Mouse (Mus musculus): ENCODE data around the gene Vnn1. TPM values are rescaled to one million over a fixed set of nuclear protein-coding genes. Genes with fewer than 3 reads are reported as not detected.

Gene Vnn1
- polyA plus RNA-seq (2016; fragmentation: Nextera tagmentation; extraction: Ambion mirVana) = 0.42 and 0.44 TPM in 2 replicates

DNA sequence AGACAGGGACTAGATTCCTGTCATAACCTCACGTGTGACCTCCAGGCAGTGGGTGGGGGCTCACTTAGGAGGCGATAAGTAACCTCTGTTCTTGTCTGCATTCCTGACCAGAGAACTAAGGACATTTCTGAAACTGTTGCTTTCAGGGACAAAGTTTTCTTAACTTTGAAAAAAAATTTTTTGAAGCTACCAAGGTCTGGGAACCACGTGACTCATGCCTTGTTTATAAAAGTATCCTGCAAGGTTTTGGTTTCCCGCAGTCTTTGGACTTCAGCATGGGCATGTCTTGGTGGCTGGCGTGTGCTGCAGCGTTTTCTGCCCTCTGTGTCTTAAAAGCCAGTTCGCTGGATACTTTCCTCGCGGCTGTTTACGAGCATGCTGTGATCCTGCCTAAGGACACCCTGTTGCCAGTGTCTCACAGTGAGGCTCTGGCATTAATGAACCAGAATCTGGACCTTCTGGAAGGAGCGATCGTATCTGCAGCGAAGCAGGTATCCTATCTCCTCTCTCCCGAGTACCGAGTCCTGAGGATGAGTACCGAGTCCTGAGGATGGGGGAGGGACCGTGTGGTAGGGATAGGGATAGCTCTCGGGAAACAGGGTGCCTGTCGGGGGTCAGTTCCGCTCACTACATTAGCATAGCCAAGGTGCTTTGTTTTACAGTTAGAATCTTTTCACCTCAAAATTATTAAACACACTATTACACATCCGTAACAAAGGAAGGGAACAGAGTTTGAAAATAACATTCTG is at the start of gene Vnn1:
Gene Vnn1, plus strand, starts transcription at position 88 of the 749 bp plus-strand sequence.
- H3K9me3 ChIP-seq = no peaks in the 10 kb centered on the region
- WGBS = 42% methylated on average over 21 of the region's 21 CpGs
- no peaks in the 10 kb centered on the region for H3K36me3 ChIP-seq
- H3K4me3 ChIP-seq = no peak within 1 kb of the TSS
- H3K4me2 ChIP-seq (replicated peaks) = peak within 1 kb of the TSS; percentile 41
- H3K9ac ChIP-seq = no peak within 1 kb of the TSS
- no peaks in the 10 kb centered on the region for H3K27me3 ChIP-seq (replicated peaks)
- H3K27ac ChIP-seq = no peak within 1 kb of the TSS
- H3K4me1 ChIP-seq = no peaks in the 10 kb centered on the region
- ATAC-seq (ENCODE audit: low FRiP score, low read depth) = no peak

DNA sequence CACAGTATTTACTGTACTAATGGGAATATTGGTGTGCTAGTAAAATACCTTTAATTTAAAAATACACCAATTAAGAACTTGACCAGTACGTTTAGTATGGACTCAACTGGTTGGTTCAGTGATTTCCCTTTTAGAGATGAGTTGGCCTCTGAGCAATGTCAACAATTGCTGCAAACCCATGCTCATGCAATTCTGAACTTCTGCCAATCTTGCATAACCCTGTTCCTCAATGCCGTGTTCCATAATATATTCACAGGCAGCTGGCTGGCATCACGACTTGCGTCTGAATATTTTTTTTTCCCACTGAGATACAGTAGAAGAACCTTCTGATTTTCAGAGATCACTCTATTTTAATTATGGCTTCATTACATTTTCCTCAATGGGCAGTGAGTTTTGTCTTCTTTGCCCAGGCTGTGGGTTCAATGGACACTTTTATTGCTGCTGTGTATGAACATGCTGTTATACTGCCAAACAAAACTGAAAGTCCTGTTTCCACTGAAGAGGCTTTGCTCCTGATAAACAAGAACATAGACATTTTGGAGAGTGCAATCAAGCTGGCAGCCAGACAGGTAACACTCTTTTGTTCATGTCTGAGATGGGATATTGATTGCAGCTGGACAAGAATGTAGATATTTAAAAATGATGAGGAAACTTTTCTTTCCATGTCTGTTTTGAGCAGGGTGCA is 43.1 kb upstream of the Vnn1 start, which contains the start of gene Vnn3:
Gene Vnn3, plus strand, starts transcription at position 235 of the 685 bp plus-strand sequence.
- no peaks in the 10 kb centered on the region for H3K9me3 ChIP-seq
- no peaks in the 10 kb centered on the region for H3K36me3 ChIP-seq
- H3K27me3 ChIP-seq (replicated peaks) = no peaks in the 10 kb centered on the region
- no peak within 1 kb of the TSS for H3K9ac ChIP-seq
- H3K4me1 ChIP-seq = no peaks in the 10 kb centered on the region
- no peak within 1 kb of the TSS for H3K4me3 ChIP-seq
- WGBS = 90% methylated on average over 4 of the region's 4 CpGs
- ATAC-seq (ENCODE audit: low FRiP score, low read depth) = no peak
- no peak within 1 kb of the TSS for H3K27ac ChIP-seq
- no peak within 1 kb of the TSS for H3K4me2 ChIP-seq (replicated peaks)

DNA sequence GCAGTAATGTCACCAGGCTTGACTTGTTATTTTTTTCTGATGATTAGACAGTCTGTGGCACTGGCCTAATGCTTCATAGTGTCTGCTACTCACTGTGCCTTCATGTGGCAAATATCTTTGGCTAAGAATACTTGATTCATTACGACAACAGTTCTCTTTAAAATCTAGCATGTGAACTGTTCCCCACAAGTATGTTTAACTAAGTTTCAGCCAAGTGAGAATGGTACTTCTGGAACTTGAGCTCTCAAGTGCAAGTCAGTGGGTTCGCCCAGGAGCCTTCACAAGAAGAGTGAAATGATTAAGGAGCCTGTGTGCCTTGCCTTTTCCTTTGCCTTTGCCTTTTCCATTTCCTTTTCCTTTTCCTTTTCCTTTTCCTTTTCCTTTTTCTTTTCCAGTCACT is 42.4 kb upstream of the Vnn1 start:
- H3K27me3 ChIP-seq (replicated peaks) = no peaks in the 10 kb centered on the region
- no peak for ATAC-seq (ENCODE audit: low FRiP score, low read depth)
- no peak overlapping the region for H3K4me2 ChIP-seq (replicated peaks)
- no peak overlapping the region for H3K4me3 ChIP-seq
- no peaks in the 10 kb centered on the region for H3K4me1 ChIP-seq
- no peak overlapping the region for H3K9ac ChIP-seq
- 88% methylated on average over 2 of the region's 2 CpGs for WGBS
- H3K9me3 ChIP-seq = no peaks in the 10 kb centered on the region
- H3K27ac ChIP-seq = no peak overlapping the region
- no peaks in the 10 kb centered on the region for H3K36me3 ChIP-seq

DNA sequence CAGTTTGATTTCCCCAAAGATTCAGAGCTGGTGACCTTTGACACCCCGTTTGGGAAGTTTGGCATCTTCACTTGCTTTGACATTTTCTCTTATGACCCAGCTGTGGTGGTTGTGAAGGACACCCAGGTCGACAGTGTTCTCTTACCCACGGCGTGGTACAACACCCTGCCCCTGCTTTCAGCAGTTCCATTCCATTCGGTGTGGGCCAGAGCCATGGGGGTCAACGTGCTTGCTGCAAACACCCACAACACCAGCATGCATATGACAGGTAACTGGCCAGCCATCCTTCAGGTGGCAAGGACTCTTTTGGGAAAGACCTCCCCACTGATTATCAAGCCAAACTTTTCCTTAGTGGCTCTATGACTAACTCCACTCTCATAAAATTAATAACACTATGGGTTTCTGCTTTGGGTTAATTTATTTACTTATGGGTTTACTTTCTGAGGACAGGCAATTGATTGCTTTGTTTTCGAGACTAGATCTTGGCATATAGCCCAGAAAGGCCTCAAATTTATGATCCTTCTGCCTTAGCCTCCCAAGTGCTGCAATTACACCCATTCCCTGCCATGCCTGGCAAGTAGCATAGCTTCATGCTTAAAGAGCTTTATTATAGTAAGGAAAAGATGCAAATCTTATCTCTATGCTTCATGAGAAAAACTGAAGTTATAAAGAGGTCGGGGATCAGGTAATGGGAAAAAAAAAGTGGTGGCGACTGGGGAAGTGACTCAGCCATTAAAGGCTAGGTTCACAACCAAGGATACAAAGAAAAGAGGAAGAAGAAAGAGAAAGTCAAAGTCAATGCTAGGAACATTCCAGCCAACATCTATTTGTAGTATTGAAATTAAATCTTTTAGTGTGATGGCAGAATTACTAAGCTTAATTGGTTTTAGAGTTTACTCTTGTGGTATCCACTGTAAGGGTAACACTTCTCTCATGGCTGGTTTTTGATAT is 29.9 kb upstream of the Vnn1 start:
- no peak overlapping the region for H3K4me3 ChIP-seq
- no peak for ATAC-seq (ENCODE audit: low FRiP score, low read depth)
- 83% methylated on average over 9 of the region's 9 CpGs for WGBS
- no peak overlapping the region for H3K4me2 ChIP-seq (replicated peaks)
- no peaks in the 10 kb centered on the region for H3K4me1 ChIP-seq
- H3K27ac ChIP-seq = no peak overlapping the region
- H3K27me3 ChIP-seq (replicated peaks) = no peaks in the 10 kb centered on the region
- peaks cover 7% of the 10 kb centered on the region; the same call in 1 of the 2 replicates for H3K9me3 ChIP-seq
- H3K9ac ChIP-seq = no peak overlapping the region
- H3K36me3 ChIP-seq = no peaks in the 10 kb centered on the region

DNA sequence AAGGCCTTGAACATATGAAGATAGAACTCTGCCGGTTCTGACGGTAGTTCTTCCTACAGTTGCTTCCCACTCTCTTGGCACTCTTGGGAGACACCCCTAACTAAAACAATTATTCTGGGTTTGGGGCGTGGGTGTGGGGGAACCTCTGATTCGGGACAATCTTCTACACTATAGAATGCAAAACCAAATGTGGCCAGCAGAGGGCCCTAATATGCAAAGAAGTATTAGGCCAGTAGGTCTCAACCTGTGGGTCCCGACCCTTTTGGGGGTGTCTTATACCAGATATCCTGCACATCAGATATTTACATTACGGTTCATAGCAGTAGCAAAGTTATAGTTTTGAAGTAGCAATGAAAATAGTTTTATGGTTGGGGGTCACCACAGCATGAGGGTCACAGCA is 13.8 kb upstream of the Vnn1 start:
- WGBS = 92% methylated on average over 6 of the region's 6 CpGs
- Histone ChIP-seq H3K9me3 (no peaks in the 10 kb centered on the region), H3K36me3 (no peaks in the 10 kb centered on the region), H3K9ac (no peak overlapping the region), H3K27me3 (replicated peaks) (no peaks in the 10 kb centered on the region), H3K4me3 (no peak overlapping the region), H3K27ac (no peak overlapping the region), H3K4me2 (replicated peaks) (no peak overlapping the region), H3K4me1 (no peaks in the 10 kb centered on the region)
- no peak for ATAC-seq (ENCODE audit: low FRiP score, low read depth)

DNA sequence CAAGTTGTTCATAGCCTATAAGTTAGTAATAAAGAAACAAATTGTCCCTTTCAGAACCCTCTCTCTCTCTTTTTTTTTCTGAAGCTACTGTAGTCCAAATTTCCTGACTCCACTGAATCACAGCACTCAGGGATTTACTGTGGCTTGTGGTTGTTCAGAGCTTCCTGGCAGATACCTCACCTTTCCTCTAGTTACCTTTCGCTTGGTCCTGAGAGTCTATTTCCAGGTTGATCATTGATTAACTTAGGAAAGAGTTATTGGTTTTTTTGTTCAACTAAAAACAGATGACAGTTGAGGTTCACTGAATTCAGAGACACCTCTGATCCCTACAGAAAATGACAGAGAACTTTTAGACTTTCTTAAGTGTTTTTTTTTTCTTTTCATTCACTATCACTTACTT is 9.6 kb upstream of the Vnn1 start:
- WGBS = 92% methylated on average over 1 of the region's 1 CpGs
- H3K9ac ChIP-seq = no peak overlapping the region
- no peaks in the 10 kb centered on the region for H3K9me3 ChIP-seq
- no peak overlapping the region for H3K4me3 ChIP-seq
- no peak overlapping the region for H3K4me2 ChIP-seq (replicated peaks)
- ATAC-seq (ENCODE audit: low FRiP score, low read depth) = no peak
- no peaks in the 10 kb centered on the region for H3K4me1 ChIP-seq
- H3K27me3 ChIP-seq (replicated peaks) = no peaks in the 10 kb centered on the region
- no peak overlapping the region for H3K27ac ChIP-seq
- no peaks in the 10 kb centered on the region for H3K36me3 ChIP-seq

DNA sequence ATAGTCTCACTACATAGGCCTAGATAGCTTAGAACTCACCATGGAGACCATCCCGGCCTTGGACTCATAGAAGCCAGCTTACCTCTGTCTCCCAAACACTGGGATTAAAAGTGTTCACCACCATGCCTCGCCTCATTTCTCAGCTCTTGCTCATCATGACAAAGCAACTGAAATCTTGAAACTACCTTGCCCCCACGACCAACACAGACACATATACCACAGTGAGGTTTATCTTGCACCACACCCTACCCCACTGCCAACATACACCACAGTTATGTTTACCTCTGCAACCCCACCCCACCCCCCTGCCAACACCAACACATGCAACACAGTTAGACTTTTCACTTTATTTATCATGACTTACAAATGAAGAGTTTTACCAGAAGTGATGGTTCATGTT is 8.4 kb upstream of the Vnn1 start:
- H3K4me3 ChIP-seq = no peak overlapping the region
- H3K9ac ChIP-seq = no peak overlapping the region
- H3K36me3 ChIP-seq = no peaks in the 10 kb centered on the region
- no peak for ATAC-seq (ENCODE audit: low FRiP score, low read depth)
- no peak overlapping the region for H3K27ac ChIP-seq
- no peaks in the 10 kb centered on the region for H3K27me3 ChIP-seq (replicated peaks)
- H3K9me3 ChIP-seq = no peaks in the 10 kb centered on the region
- no peak overlapping the region for H3K4me2 ChIP-seq (replicated peaks)
- WGBS = 82% methylated on average over 3 of the region's 3 CpGs
- no peaks in the 10 kb centered on the region for H3K4me1 ChIP-seq

DNA sequence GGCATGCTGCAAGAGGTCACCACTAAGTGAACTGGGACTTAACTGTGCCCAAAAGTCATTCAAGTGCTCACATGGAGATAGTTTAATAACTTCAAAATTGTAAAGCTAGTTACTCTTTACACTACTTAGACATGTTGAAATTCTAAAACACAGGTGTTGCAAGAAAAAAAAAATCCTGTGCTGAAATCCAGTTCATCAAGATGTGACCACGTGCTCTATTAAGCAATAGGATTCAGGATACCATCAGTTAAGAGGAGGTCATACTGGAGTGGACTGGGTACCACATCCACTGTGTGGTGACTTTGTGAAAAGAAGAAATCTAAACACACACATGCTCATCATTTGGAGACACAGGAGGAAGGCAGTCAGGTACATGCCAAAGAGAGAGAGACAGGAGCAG is 1.5 kb upstream of the Vnn1 start:
- H3K36me3 ChIP-seq = no peaks in the 10 kb centered on the region
- no peaks in the 10 kb centered on the region for H3K4me1 ChIP-seq
- no peak overlapping the region for H3K27ac ChIP-seq
- no peak for ATAC-seq (ENCODE audit: low FRiP score, low read depth)
- H3K4me3 ChIP-seq = no peak overlapping the region
- no peak overlapping the region for H3K9ac ChIP-seq
- no peak overlapping the region for H3K4me2 ChIP-seq (replicated peaks)
- no peaks in the 10 kb centered on the region for H3K9me3 ChIP-seq
- 92% methylated on average over 1 of the region's 1 CpGs for WGBS
- H3K27me3 ChIP-seq (replicated peaks) = no peaks in the 10 kb centered on the region

DNA sequence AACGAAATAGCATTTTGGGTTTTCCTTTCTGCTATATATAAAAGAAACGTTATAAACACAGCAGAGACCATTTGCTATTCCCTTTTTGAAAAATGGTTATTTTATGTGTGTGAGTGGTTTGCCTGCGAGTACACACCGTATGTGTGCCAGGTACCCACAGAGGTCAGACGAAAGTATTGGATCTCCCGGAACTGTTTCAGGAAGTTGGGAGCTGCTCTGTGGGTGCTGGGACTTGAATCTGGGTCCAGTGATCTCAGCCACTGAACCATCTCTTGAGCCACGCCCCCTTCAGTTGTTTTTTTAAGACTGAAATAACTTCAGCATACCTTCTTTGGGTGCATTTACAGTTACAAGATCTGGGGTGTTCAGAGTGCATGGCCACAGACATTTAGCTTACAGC is 888 bp downstream of the Vnn1 start:
- no peak overlapping the region for H3K9ac ChIP-seq
- H3K27me3 ChIP-seq (replicated peaks) = no peaks in the 10 kb centered on the region
- no peak overlapping the region for H3K4me2 ChIP-seq (replicated peaks)
- no peak overlapping the region for H3K27ac ChIP-seq
- no peak overlapping the region for H3K4me3 ChIP-seq
- no peaks in the 10 kb centered on the region for H3K9me3 ChIP-seq
- no peaks in the 10 kb centered on the region for H3K36me3 ChIP-seq
- ATAC-seq (ENCODE audit: low FRiP score, low read depth) = no peak
- H3K4me1 ChIP-seq = no peaks in the 10 kb centered on the region
- 84% methylated on average over 7 of the region's 7 CpGs for WGBS

DNA sequence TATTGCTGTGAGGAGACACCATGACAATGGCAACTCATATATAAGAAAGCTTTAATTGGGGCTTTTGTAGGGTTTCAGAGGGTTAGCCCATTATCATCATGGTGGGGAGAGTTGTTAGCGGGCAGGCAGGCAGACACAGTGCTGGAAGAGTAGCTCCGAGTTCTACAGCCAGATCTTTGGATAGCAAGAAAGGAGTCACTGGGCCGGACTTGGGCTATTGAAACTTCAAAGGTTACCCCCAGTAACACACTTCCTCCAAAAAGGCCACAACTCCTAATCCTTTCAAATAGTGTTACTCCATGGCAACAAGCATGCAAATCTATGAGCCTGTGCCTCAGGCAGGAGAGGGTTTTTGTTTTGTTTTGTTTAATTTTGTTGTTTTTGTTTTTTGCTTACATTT is 6.6 kb downstream of the Vnn1 start:
- no peaks in the 10 kb centered on the region for H3K9me3 ChIP-seq
- ATAC-seq (ENCODE audit: low FRiP score, low read depth) = no peak
- no peaks in the 10 kb centered on the region for H3K27me3 ChIP-seq (replicated peaks)
- no peaks in the 10 kb centered on the region for H3K4me1 ChIP-seq
- H3K27ac ChIP-seq = no peak overlapping the region
- WGBS = 61% methylated on average over 3 of the region's 3 CpGs
- no peak overlapping the region for H3K4me3 ChIP-seq
- H3K36me3 ChIP-seq = no peaks in the 10 kb centered on the region
- no peak overlapping the region for H3K4me2 ChIP-seq (replicated peaks)
- no peak overlapping the region for H3K9ac ChIP-seq

DNA sequence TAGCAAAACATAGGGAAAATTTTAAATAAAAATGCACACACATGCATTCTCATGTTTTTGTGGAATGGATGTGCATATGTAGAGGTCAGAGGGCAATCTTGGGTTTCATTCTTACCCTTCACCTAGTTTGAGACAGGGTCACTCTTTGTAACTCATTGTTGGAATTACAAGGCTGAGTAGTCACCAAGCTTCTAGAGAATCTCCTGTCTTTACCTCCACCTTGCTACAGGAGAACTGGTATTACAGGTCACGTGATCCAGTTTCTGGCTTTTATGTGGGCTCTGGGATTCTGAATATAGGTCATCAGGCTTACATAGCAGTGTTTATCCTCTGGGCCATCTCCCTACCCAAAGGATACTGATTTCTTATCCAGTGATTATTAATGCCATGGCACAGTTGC is 11.2 kb downstream of the Vnn1 start:
- Histone ChIP-seq H3K27ac (no peak overlapping the region), H3K4me2 (replicated peaks) (no peak overlapping the region), H3K27me3 (replicated peaks) (no peaks in the 10 kb centered on the region), H3K9ac (no peak overlapping the region), H3K36me3 (no peaks in the 10 kb centered on the region), H3K4me3 (no peak overlapping the region), H3K9me3 (no peaks in the 10 kb centered on the region), H3K4me1 (no peaks in the 10 kb centered on the region)
- ATAC-seq (ENCODE audit: low FRiP score, low read depth) = no peak
- WGBS = 94% methylated on average over 1 of the region's 1 CpGs

DNA sequence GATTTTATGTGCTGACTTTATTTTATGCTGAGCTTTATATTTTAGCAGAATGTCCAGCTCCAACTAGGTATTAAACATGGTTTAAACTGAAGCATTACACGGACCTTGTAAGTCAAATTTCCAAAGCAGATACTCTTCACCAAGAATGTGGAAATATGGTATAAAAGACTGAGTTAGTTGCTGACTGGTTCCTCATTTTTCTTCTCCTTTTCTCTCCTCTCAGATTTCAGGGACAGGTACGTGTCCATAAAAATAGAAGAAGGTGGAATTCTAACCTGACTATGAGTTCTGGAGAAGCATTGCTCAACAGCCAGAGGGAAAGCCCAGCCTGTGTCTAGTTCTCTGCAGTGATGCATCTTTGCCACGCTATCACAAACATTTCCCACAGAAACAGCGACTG is 25.6 kb downstream of the Vnn1 start, which contains the start of gene Taar1:
Gene Taar1, plus strand, starts transcription at position 301 of the 400 bp plus-strand sequence.
- 89% methylated on average over 4 of the region's 4 CpGs for WGBS
- H3K36me3 ChIP-seq = no peaks in the 10 kb centered on the region
- no peak for ATAC-seq (ENCODE audit: low FRiP score, low read depth)
- no peak within 1 kb of the TSS for H3K9ac ChIP-seq
- H3K4me1 ChIP-seq = no peaks in the 10 kb centered on the region
- H3K4me2 ChIP-seq (replicated peaks) = no peak within 1 kb of the TSS
- no peaks in the 10 kb centered on the region for H3K9me3 ChIP-seq
- H3K27me3 ChIP-seq (replicated peaks) = no peaks in the 10 kb centered on the region
- H3K4me3 ChIP-seq = no peak within 1 kb of the TSS
- H3K27ac ChIP-seq = no peak within 1 kb of the TSS
